Mouse (Mus musculus) heart, embryonic 11.5 days (tissue): Measurements from ENCODE around the gene Bptf. TPM values are rescaled to one million over a fixed set of nuclear protein-coding genes. Genes with fewer than 3 reads are reported as not detected.
"Not testable (repeated sequence)": the region's sequence is repeated elsewhere in the genome, so short reads cannot be mapped to it uniquely, and the experiment has no call there.

Experiments used
- ATAC-seq: fragments of 200-750 bp; cut with Nextera tagmentation; replicated peaks from 2 replicates; pipeline ENCODE4 v1.8.0; 2017; ENCODE audit warnings: moderate library complexity; ENCODE audit not compliant: insufficient number of reproducible peaks, low FRiP score, low TSS enrichment
- H3K27ac ChIP-seq: fragments of 300-500 bp; sonication (generic); 2 replicates; pipeline ENCODE4 v1.5.1; 2014; ENCODE audit warnings: mild to moderate bottlenecking, low read depth, low read length
- H3K27me3 ChIP-seq: fragments of 300-500 bp; sonication (generic); 2 replicates; pipeline ENCODE4 v1.6.1; 2014; ENCODE audit warnings: mild to moderate bottlenecking, low read length, mixed read lengths; ENCODE audit not compliant: control insufficient read depth, insufficient read depth
- H3K36me3 ChIP-seq: fragments of 300-500 bp; sonication (generic); 2 replicates; pipeline ENCODE4 v1.6.1; 2014; ENCODE audit warnings: mild to moderate bottlenecking, low read length, moderate library complexity, mixed read lengths; ENCODE audit not compliant: control insufficient read depth, insufficient read depth
- H3K4me1 ChIP-seq: fragments of 300-500 bp; sonication (generic); 2 replicates; pipeline ENCODE4 v1.6.1; 2014; ENCODE audit warnings: low read length; ENCODE audit not compliant: control insufficient read depth, insufficient read depth
- H3K4me2 ChIP-seq: fragments of 300-500 bp; sonication (generic); 2 replicates; pipeline ENCODE4 v1.6.1; 2014; ENCODE audit warnings: mild to moderate bottlenecking, moderate library complexity
- H3K4me3 ChIP-seq: fragments of 300-500 bp; sonication (generic); 2 replicates; pipeline ENCODE4 v1.5.1; 2014; ENCODE audit warnings: low read depth, low read length
- H3K9ac ChIP-seq: fragments of 300-500 bp; sonication (generic); 2 replicates; pipeline ENCODE4 v1.6.1; 2014; ENCODE audit warnings: mild to moderate bottlenecking, low read depth, low read length, moderate library complexity
- H3K9me3 ChIP-seq: fragments of 300-500 bp; sonication (generic); replicated peaks from 2 replicates; pipeline ENCODE4 v1.6.1; 2016; ENCODE audit warnings: low read length; ENCODE audit not compliant: control insufficient read depth
- WGBS: fragments of 180-500 bp; shearing (Covaris S2); extraction: QIAGEN DNeasy Blood & Tissue Kit; methylation state at CpG from one replicate; pipeline ENCODE4 v1.1.7; 2014; ENCODE audit not compliant: insufficient replicate concordance; 5-methylcytosine and 5-hydroxymethylcytosine counted together
- polyA plus RNA-seq: library from polyadenylated mRNA; unstranded; fragments of >200 nt; fragmentation: Nextera tagmentation; extraction: Ambion mirVana; gene quantifications from 2 replicates; pipeline ENCODE4 v1.2.1, GENCODE M21; 2014

The Bptf gene
- polyA plus RNA-seq, 1 experiment from 2014 or later: 26.5 TPM

DNA sequence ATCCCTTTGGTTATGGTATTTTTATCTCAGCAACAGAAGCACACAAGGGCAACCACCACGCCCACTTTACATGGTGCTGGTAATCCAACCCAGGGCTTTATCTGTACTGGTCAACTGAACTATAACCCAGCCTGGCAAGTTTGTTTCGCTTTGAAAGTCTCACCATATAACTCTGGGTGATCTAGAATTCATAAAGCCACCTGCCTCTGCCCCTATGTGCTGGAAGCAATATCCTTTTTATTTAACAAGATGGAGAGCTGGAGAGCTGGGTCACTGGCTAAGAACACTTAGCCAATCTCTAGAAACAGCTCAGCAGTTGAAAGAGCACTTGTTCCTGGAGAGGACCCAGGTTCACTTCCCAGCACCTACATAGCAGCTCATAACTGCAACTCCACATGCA is 144.5 kb downstream of the Bptf start:
- H3K27me3 ChIP-seq: no peaks in the 10 kb centered on the region
- H3K36me3 ChIP-seq: peaks cover 39% of the 10 kb centered on the region
- WGBS: 86% methylated on average over 2 of the region's 2 CpGs
- no peak overlapping the region for H3K4me3 ChIP-seq
- H3K4me1 ChIP-seq: no peaks in the 10 kb centered on the region
- no peak overlapping the region for H3K9ac ChIP-seq
- no peaks in the 10 kb centered on the region for H3K9me3 ChIP-seq
- H3K27ac ChIP-seq: no peak overlapping the region
- ATAC-seq: no peak
- H3K4me2 ChIP-seq: no peak overlapping the region

DNA sequence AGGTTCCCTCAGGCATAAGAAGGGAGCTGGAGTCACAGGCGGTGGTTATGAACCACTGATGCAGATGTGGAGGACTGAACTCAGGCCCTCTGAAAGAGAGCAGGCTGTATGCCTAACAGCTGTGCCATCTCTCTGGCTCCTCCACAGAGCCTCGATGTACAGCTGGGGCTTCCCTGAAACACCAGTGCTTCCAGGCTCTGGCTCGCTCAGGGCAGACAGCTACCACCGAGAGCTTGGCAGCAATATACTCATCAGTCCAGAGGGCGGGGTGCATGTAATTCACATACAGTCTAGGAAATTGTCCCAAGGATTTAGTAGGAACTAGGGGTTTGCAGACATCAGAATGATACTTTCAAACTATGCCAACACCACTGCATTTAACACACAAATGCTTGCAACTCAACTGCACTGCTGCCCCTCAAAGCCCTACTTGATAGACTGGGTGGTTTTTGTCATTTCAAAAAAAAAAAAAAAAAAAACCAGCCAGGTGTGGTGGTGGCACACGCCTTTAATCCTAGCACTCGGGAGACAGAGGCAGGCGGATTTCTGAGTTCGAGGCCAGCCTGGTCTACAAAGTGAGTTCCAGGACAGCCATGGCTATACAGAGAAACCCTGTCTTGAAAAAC is 145.8 kb downstream of the Bptf start:
- peaks cover 34% of the 10 kb centered on the region for H3K36me3 ChIP-seq
- not testable (repeated sequence) for ATAC-seq, H3K4me2 ChIP-seq, H3K27me3 ChIP-seq, H3K9ac ChIP-seq, H3K4me1 ChIP-seq, H3K9me3 ChIP-seq, H3K4me3 ChIP-seq, H3K27ac ChIP-seq
- 87% methylated on average over 9 of the region's 9 CpGs for WGBS

Other genes starting within 250 kb of the Bptf start
- 13.3 and 14.3 TPM in 2 replicates for gene Smurf2, start 211.4 kb downstream of the Bptf start, polyA plus RNA-seq
- 342 and 382 TPM in 2 replicates for gene Kpna2, start 132.6 kb downstream of the Bptf start, polyA plus RNA-seq
- gene 1810010H24Rik, start 106.4 kb downstream of the Bptf start, polyA plus RNA-seq: 1.7 and 2.8 TPM in 2 replicates
- 48.8 and 50.0 TPM in 2 replicates for gene Nol11, start 57.3 kb upstream of the Bptf start, polyA plus RNA-seq